Mouse (Mus musculus): ENCODE data around the gene Phospho1. TPM values are rescaled to one million over a fixed set of nuclear protein-coding genes. Genes with fewer than 3 reads are reported as not detected.

The Phospho1 gene
- total RNA-seq, 1 experiment from 2014 or later: 133 TPM

GRCm38 (mm10) chr11:95812224-95812623 is 12.1 kb upstream of the Phospho1 start:
- DNase-seq: no peak

- DNase-seq: no peak
Measured at GRCm38 (mm10) chr11:95814101-95814500, 10.2 kb upstream of the Phospho1 start.

GRCm38 (mm10) chr11:95814857-95815256 is 9.4 kb upstream of the Phospho1 start:
- DNase-seq: no peak

GRCm38 (mm10) chr11:95815412-95815811 is 8.9 kb upstream of the Phospho1 start:
- no peak for DNase-seq

GRCm38 (mm10) chr11:95819138-95819537 is 5.2 kb upstream of the Phospho1 start:
- no peak for DNase-seq

- DNase-seq: no peak
Measured at GRCm38 (mm10) chr11:95821511-95821910, 2.8 kb upstream of the Phospho1 start.

- no peak for DNase-seq
Measured at GRCm38 (mm10) chr11:95822437-95822836, 1.9 kb upstream of the Phospho1 start.

GRCm38 (mm10) chr11:95824877-95825243 is 561 bp downstream of the Phospho1 start:
- peak; percentile 81 for DNase-seq

GRCm38 (mm10) chr11:95825625-95826024 is 1.3 kb downstream of the Phospho1 start:
- no peak for DNase-seq

- no peak for DNase-seq
Measured at GRCm38 (mm10) chr11:95826317-95827167, 2.2 kb downstream of the Phospho1 start.

GRCm38 (mm10) chr11:95827168-95827447 is 2.8 kb downstream of the Phospho1 start:
- no peak for DNase-seq

GRCm38 (mm10) chr11:95827464-95828085 is 3.3 kb downstream of the Phospho1 start:
- peak; percentile 66 for DNase-seq

GRCm38 (mm10) chr11:95828181-95828964 is 4.1 kb downstream of the Phospho1 start:
- DNase-seq: no peak

GRCm38 (mm10) chr11:95829526-95830050 is 5.3 kb downstream of the Phospho1 start:
- no peak for DNase-seq

GRCm38 (mm10) chr11:95830411-95831275 is 6.3 kb downstream of the Phospho1 start:
- DNase-seq: no peak

- no peak for DNase-seq
Measured at GRCm38 (mm10) chr11:95831276-95831619, 6.9 kb downstream of the Phospho1 start.

GRCm38 (mm10) chr11:95831641-95832040 is 7.3 kb downstream of the Phospho1 start:
- DNase-seq: no peak

GRCm38 (mm10) chr11:95832129-95833005 is 8.1 kb downstream of the Phospho1 start:
- DNase-seq: no peak

GRCm38 (mm10) chr11:95833006-95833570 is 8.8 kb downstream of the Phospho1 start:
- no peak for DNase-seq

- no peak for DNase-seq
Measured at GRCm38 (mm10) chr11:95833631-95834142, 9.4 kb downstream of the Phospho1 start.

Data from adrenal gland, postnatal 25 days (tissue).